Mouse (Mus musculus): ENCODE results near the gene Clic3.
A peak's percentile ranks its signal among the peaks of the same experiment; 100 is the strongest.

Clic3 gene

DNA sequence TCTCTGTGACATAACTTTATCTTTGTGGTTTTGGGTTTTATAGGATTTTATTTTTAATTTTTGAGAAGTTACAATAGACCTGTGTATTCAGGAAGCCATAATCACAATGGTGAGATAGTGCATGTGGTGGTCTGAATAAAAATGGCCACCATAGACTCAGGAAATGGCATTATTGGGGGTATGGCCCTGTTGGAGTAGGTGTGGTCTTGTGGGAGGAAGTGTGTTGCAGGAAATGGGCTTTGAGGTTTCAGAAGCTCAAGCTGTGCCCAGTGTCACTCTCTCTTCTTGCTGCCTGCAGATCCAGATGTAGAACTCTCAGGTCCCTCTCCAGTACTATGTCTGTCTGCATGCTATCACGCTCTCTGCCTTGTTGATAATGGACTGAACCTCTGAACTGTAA, 23.9 kb downstream of the Clic3 start:
- no peak for DNase-seq (ENCODE audit: low spot score)

DNA sequence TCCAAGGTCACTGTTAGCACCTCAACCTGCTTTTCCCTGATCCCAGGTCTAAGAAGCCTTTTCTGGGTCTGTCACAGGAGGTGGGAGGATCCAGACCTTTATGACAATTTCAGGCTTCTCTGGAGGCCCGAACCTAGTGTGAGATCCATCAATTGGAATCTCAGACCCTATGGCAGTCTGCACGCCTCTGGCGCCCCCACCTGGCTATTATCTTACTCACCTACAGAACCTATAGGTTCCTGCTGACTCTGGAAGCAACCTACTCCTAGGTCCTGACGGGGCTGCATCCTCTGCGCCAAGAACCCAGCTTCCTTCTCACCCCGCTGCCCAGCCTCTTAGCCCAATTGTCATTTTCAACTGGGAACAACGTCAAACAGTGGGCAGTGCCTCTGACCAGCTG, 26.3 kb downstream of the Clic3 start:
- no peak for DNase-seq (ENCODE audit: low spot score)

DNA sequence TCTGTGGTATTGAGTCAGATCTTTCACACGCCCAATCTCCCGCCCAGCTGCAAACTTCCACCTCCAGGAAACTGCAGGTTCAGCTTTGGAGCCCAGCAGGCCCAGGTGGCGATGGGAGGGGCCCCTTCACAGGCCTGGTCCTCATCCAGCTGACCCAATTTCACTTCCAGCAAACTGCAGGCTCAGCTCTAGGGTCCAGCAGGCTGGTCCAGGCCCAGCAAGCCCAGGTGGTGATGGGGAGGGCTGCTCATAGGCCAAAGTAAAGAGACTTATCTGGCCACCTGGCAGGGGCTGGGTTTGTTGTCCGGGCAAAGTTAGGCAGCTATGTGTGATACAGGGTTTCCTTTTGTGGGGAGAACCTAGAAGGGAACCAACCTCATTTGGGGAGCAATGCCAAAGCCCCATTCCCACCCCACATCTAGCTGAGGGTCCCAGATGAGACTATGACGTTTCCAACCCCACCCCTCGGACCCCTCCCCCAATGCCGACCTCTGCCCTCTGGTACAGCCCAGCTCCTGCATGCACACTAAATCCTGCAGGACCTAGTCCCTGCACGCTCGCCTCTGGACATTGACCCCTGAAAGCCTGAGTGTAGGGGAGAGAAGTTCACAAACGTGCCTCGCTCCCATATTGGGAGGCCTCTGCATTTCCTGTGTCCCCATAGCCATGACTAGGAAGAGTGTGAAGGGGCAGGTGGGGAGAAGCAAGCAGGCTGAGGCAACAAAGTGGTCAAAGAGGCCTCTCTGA, 28.4 kb downstream of the Clic3 start:
- DNase-seq (ENCODE audit: low spot score), result no peak

DNA sequence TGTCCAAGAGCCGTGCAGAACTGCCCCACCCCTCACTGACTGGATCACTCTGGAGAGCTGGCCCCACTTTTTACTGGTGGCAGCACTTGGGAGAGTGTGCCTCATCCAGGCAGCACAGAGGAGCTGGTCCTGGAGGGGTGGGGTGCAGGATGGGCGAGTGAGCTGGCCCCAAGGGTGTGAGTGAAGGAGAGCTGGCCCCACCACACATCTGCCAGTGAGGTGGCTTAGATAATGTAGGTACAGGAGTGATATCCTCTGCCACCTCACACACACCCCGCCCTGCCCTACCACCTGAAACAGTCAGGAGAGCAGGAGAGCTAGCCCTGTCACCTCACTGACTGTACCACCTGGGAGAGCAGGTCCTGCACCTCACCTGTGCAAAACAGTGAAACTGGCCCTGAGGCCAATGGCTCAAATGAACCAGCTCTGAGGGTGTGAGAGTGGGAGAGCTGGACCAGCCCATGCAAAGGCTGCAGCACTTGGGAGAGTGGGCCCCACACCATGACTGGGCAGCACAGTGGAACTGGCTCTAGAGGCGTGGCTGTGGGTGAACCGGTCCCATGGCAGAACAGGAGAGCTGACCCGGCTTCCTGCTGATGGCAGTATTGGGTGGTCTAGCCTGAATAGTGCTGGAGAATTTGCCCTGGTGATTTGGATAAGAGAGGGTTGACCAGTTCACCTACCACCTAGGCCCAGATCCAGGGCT, 31.5 kb downstream of the Clic3 start:
- no peak for DNase-seq (ENCODE audit: low spot score)

DNA sequence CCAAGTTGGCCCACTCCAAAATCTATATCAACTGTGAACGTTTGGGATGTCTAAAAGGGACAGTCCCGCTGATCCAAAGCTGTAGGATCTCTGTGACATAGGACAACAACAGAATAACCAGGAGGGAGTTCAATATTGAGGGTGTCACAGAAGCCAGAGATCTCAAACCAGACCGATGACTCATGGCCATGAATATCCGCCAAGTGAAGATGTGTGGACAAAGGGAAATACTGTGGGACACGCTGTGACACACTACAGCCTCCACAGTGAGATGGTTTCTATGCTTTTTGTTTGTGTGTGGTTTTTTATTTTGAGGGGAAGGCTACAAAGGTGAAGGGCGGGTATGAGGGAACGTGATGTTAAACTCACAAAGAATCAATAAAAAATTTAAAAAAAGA, 32.0 kb downstream of the Clic3 start:
- no peak for DNase-seq (ENCODE audit: low spot score)

DNA sequence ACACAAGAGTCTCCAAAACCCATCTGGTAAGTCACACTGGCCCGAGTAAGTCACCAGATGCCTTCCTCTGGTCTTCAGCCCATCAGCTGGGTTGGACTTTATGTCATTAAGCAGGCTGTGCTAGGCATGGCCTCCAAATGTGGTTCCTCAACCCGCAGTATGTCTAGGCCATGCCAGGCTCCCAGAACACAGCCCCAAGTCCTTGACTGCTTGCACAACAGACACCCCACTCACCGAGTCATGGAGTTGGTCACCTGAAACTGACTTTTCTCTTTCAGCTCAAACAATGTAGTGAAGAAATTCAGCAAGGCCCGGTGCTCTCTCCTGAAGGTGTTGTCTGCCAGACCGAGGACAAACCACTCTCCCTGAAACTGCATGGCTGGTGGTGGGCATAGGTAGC, 36.4 kb downstream of the Clic3 start:
- no peak for DNase-seq (ENCODE audit: low spot score)

DNA sequence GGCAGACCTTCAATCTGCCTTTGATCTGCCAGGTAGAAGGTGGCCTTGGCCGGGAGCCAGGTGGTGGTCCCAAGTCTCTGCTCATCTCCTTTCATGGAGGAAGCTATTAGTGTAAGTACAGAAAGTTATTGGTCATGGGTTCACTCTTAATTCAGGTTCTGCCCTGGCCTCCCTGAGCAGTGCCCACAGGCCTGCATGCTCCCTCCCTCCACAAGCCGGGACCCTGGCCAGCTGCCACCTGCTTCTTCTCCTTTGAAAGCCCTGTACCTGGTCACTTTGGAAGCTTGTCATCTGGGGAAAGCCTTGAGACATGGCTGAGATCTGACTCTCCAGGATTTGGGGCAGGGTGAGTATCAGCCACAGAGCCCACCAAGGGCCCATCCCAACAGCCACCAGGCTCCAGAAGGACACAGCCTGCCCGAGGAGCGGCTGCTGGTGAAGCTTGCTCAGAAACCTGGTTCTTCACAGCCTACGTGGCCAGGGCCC, 36.9 kb downstream of the Clic3 start, which contains the start of gene Lcn12:
Gene Lcn12, minus strand, starts transcription at position 436 of the 486 bp plus-strand sequence.
- no peak for DNase-seq (ENCODE audit: low spot score)

DNA sequence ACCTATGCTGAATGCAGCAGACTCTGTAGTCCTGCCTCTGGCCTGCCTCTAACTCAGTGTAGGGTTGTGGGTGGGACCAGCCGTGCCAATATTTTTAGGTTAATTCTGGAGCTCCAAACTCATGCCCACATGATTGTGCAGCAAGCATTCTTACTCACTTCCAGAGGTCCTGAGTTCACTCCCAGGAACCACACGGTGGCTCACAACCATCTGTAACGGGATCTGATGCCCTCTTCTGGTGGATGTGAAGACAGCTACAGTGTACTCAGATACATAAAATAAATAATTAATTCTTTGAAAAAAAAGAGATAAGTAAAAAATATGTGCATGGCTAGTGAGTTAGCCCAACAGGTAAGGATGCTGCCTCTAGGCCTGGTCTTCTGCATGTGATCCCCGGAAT, 39.8 kb downstream of the Clic3 start:
- DNase-seq (ENCODE audit: low spot score), result no peak

DNA sequence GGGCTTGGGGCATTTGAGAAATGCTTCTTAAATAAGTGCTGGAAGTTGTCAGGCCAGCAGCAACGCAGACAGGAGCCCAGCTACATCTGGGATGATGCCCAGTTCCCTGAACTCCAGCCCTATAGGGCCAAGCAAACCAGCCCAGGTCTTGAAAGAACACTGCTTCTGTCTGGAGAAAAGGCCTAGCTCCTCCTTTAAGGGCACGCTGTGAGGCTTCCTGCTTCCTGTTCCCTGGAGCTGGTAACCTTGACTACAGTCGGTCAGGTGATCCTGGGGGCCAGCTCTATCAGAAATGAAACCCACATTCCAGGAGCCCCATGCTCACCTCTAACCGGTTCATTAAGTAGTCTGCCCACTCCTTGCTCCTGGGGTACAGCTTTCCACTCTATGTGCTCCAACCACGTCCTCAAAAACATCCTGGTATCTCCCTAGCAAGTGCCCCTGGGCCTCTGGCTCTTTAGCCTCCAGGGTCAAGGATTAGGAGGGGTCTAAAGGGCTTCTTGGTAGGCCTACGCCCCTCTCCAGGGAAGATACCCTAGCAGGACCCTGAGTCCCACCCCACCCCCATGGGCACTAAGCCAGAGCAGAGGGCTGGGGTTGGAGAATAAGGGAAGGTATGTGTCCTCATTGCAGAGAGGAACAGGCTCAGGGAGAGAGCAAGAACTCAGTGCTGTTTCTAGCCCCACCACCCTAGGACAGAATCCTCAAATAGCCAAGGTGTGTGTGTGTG, 41.4 kb downstream of the Clic3 start:
- no peak for DNase-seq (ENCODE audit: low spot score)

DNA sequence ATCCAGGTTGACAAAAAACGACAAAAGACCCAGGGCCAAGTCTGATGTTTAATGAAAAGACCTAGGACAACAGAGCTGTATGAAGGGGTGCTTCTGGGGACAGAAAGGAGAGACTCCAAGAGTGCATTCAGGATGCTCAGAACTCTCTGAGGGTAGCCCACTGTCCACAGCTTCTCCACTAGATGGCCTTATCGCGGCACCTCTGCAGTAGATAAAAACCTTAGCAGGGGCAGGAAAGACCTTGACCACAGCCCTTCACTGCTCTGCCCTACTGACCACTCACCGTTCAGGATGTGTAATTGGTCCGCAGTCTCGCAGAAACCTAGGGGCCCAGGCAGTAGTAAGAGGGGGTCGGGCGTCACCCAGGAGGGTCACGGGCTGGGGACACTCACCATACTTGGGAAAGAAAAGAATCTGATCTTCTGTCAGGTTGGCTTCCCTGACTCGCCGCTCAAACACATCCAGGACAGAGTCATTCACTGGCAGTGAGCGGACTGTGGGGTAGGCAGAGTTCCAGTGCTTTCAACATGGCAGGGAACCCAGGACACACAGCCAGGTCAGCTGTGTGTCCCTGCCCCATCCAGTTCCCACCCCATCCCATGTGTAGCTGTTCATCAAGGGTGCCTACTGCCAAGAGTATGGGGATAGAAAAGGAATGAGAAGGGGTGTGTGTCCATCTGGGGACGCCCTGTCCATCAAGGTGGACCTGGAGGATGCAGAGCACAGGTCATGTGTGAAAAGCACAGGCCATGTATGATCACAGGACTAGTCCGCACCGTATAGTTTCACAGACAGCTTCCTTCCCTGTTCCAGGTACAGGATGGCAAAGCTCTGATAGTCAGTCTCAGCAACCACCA, 42.2 kb downstream of the Clic3 start:
- DNase-seq (ENCODE audit: low spot score), result no peak

DNA sequence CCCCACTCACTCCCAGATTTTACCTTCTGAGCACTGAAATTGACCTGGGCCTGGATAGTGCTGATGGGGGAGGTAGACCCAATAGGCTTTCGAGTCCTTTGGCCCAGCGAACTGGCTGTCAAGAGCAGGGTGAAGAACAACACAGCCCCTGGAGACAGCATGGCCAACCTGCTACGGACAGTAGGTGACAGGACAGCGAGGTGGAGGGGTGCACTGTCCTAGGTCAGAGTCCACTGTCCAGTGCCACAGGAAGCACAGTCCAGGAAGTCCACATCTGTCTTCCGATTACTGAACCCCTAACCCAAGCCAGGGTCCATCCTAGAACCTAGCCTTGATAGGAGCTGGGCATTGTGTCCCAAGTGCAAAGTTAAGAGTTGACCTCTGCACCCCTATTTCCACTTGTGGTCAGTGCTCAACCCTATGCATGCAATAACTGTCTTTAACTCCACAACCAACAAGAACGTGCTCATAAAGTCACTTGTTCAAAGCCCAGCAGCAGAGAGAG, 43.5 kb downstream of the Clic3 start:
- no peak for DNase-seq (ENCODE audit: low spot score)

DNA sequence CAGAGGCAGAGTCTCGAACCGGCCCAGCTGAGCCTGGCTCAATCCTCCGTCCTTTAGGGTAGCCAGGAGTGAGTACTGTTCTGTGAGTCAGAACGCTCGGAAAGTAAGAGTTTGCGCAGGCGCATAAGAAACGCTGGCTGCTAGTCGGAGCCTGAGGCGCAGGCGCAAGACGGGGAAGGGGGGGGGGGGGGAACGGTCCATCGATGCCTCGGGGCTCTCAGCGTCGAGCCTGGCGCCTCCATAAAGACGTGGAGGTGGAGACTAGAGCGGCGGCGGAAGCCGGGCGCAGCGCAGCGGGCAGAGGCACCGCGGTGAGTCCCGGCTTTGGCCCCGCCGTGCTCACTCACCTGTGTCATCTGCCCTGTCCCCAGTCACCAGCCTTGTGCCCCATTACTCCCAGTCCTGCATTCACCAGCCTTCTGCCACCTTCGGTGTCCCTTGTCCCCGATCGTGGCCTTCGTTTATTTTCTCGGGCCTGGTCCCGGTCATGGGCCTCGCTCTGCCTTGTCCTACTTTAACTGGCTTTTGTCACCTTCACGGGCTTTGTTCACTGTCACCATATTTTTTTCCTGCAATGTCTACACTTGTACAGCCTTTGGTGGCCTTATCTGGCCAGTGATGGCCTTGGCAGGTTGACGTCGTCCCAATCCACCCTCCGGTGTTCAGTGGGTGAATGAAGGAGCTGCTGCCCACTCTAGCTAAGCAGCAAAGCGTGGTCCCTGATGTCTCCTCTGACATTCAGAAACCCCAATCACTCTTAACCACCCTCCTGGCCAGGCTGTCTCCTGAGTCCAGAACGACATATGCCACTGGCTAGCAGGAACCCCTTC, 44.2 kb downstream of the Clic3 start, which contains the start of gene Fbxw5:
Gene Fbxw5, plus strand, starts transcription at position 175 of the 830 bp plus-strand sequence.
- peak; percentile 28 for DNase-seq (ENCODE audit: low spot score)

DNA sequence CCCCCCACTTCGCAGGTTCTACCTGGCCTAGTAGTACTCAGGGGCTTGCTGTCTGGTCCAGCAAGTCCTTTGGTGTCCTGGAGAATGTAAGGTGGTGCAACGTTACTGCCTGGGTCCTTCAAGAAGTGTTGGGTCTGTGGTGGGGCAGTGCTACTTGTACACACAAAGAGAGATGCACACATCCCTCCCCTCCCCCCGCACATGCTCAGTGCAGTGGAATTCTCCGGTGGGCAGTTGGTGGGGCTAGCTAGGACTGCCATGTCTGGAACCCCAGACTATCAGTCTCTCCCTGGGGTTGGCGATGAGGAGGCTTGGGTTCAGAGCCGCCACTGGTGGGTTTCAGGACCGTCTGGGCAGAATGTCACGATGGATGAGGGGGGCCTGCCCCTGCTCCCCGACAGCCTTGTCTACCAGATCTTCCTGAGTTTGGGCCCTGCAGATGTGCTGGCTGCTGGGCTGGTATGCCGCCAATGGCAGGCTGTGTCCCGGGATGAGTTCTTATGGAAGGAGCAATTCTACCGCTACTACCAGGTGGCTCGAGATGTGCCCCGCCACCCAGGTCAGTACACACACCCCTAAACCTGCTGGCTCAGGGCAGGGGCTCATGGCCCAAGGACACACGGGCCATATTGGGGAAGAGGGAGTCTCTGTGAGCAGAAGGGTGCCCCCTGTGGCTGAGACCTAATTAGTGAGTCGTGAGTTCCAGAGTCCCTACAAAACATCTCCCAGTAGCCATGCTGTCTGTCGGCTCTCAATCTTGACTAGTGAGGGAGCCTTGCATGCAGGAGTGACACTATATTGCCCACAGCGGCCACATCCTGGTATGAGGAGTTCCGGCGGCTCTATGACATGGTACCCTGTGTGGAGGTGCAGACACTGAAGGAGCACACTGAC, 45.2 kb downstream of the Clic3 start, which contains the start of gene C8g:
Gene C8g, minus strand, starts transcription at position 127 of the 894 bp plus-strand sequence.
- DNase-seq (ENCODE audit: low spot score), result no peak

DNA sequence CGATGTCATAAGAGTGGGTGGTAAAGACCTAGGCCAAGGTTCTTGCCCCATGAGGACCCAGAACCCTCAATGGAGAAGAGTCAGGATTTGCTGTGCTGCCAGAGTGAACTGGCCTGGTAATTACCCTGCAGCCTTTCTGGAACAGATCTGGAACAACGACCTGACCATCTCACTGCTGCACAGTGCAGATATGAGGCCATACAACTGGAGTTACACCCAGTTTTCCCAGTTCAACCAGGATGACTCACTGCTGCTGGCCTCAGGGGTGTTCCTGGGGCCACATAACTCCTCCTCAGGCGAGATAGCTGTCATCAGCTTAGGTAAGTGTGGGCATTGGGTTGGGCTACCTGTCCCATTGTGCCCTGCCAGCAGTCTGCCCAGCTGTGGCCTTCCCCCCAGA, 46.1 kb downstream of the Clic3 start:
- DNase-seq (ENCODE audit: low spot score), result no peak

DNA sequence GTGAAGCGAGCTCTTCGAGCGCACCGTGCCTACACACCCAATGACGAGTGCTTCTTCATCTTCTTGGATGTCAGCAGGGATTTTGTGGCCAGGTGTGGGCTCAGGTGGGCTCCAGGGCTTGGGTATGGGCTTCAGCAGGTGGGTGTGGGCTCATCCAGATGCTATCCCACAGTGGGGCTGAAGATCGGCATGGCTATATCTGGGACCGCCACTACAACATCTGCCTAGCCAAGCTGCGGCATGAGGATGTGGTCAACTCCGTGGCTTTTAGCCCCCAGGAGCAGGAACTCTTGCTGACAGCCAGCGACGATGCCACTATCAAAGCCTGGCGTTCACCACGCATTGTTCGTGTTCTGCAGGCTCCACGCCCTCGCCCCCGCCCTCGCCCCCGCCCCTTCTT, 47.9 kb downstream of the Clic3 start:
- DNase-seq (ENCODE audit: low spot score), result no peak

DNA sequence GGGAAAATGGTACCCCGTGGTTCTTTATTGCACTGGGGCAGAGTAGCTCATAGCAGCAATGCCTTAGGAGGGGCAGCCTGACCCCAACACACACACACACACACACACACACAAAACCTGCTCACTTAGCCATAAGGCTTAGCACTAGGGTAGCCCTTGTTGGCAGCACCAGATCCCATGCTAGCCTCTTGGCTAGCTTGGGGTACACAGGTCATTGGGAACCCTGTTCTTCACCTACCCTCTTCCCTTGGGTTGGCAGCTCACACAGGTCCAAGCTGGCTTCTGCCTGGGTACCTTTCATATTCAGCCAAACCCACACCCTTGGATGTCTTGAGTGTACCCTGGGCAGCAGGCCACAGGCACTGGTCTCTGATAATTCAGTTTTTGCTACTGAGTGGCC, 48.4 kb downstream of the Clic3 start:
- no peak for DNase-seq (ENCODE audit: low spot score)

DNA sequence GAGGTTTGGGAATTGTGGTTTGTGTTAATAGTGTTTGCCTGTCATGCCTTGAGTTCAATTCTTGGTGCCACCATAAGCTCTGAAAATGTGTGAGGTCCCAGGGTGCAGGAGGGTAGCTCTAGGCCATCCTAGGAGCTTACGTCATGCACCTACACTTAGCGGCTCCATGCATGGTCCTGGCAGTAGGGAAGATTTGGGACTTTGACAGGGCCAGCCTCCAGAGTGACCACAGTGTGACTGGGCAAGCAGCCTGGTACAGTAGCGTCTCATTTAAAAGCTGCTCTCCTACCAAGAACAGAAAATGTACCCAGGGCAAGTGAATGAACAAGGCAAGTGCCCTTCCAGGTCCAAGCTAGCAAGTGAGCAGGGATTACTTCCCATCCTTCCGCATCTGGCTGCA, 49.2 kb downstream of the Clic3 start:
- DNase-seq (ENCODE audit: low spot score), result no peak

DNA sequence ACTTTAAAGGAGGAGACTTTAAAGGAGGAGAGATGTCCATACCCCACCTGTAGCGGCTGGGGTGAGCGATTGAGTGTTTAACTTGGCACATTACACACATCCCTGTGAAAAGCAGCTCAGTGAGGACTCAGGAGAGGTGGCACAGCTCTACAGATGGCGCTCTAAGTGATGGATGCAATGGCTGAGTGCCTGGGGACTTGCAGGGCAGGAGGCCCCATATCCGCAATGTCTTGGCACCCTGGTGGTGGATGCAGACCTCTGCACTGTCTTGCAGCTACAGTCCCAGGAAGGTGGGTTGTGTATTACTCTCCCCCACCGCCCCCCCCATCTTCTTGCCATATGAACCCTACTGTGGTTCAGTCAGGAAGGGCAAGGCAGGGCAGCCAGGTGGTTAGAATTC, 50.3 kb downstream of the Clic3 start:
- no peak for DNase-seq (ENCODE audit: low spot score)

Measured in urinary bladder, postnatal 10 days (tissue).